Mouse (Mus musculus) forebrain, embryonic 16.5 days (tissue): ENCODE data around the gene Gm10837. TPM values are rescaled to one million over a fixed set of nuclear protein-coding genes. Genes with fewer than 3 reads are reported as not detected.
"Not testable (repeated sequence)": the region's sequence is repeated elsewhere in the genome, so short reads cannot be mapped to it uniquely, and the experiment has no call there.

Source experiments
- ATAC-seq: fragments of 200-750 bp; cut with Nextera tagmentation; 2 replicates; pipeline ENCODE4 v1.8.0; 2017; ENCODE audit warnings: mild to moderate bottlenecking, moderate library complexity
- H3K27ac ChIP-seq: fragments of 300-500 bp; sonication (generic); 2 replicates; pipeline ENCODE4 v1.5.1; 2014; ENCODE audit warnings: low read length, control low read depth
- H3K27me3 ChIP-seq: fragments of 300-500 bp; sonication (generic); replicated peaks from 2 replicates; pipeline ENCODE4 v1.6.1; 2014; ENCODE audit warnings: low read length; ENCODE audit not compliant: control insufficient read depth, insufficient read depth
- H3K36me3 ChIP-seq: fragments of 300-500 bp; sonication (generic); 2 replicates; pipeline ENCODE4 v1.6.1; 2014; ENCODE audit not compliant: control insufficient read depth, insufficient read depth
- H3K4me1 ChIP-seq: fragments of 300-500 bp; sonication (generic); replicated peaks from 2 replicates; pipeline ENCODE4 v1.6.1; 2014; ENCODE audit warnings: low read length; ENCODE audit not compliant: control insufficient read depth, insufficient read depth
- H3K4me2 ChIP-seq: fragments of 300-500 bp; sonication (generic); 2 replicates; pipeline ENCODE4 v1.6.1; 2014; ENCODE audit warnings: mild to moderate bottlenecking, low read length, control low read depth
- H3K4me3 ChIP-seq: fragments of 300-500 bp; sonication (generic); replicated peaks from 2 replicates; pipeline ENCODE4 v1.5.1; 2014; ENCODE audit warnings: mild to moderate bottlenecking, low read length, control low read depth
- H3K9ac ChIP-seq: fragments of 300-500 bp; sonication (generic); replicated peaks from 2 replicates; pipeline ENCODE4 v1.6.1; 2014; ENCODE audit warnings: low read depth, low read length, control low read depth
- H3K9me3 ChIP-seq: fragments of 300-500 bp; sonication (generic); 2 replicates; pipeline ENCODE4 v1.6.1; 2016; ENCODE audit warnings: low read length; ENCODE audit not compliant: control insufficient read depth
- WGBS: fragments of 180-500 bp; shearing (Covaris S2); extraction: QIAGEN DNeasy Blood & Tissue Kit; methylation state at CpG from one replicate; pipeline ENCODE4 v1.1.7; 2014; 5-methylcytosine and 5-hydroxymethylcytosine counted together
- polyA plus RNA-seq: library from polyadenylated mRNA; unstranded; fragments of >200 nt; fragmentation: Nextera tagmentation; extraction: Ambion mirVana; gene quantifications from 2 replicates; pipeline ENCODE4 v1.2.1, GENCODE M21; 2015

Gene Gm10837
- polyA plus RNA-seq, 1 experiment from 2014 or later, result 0.41 TPM

DNA sequence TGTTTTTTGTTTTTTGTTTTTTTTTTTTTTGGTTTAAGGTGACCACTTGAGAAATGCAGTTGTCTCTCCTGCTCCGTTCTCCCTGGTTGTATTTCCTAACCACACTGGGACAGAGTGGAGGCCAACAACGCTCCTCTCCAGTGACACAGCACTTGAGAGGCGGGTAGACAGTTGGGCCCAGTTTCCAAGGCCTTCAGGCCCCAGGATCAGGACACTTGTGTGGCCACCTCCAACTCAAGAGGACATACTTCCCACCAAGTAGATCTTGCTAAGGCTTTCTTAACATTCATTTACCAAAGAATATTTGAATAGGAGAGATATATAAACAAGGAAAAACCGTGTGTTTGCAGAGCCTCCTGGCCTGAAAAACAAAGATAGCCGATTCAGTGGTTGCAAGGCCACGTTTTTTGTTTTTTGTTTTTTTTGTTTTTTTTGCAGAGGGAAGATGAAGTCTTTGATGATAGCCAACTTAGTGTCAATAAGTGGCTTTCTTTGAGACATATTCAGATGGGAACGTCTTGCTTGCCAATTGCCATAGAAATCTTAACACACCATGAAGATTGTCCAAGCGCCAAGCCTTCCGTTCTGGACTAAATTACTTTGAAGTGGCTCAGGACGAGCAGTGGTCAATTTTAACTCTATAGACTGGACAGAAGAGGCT is 35.4 kb upstream of the Gm10837 start:
- Histone ChIP-seq H3K9ac (no peak overlapping the region), H3K4me2 (no peak overlapping the region), H3K4me1 (peaks cover 31% of the 10 kb centered on the region), H3K27ac (no peak overlapping the region; the same call in 1 of the 2 replicates), H3K36me3 (no peaks in the 10 kb centered on the region), H3K27me3 (peaks cover 25% of the 10 kb centered on the region), H3K4me3 (no peak overlapping the region), H3K9me3 (no peaks in the 10 kb centered on the region)
- 28% methylated on average over 10 of the region's 10 CpGs for WGBS
- ATAC-seq, result no peak

- H3K27ac ChIP-seq, result no peak overlapping the region; the same call in 1 of the 2 replicates
- no peak overlapping the region for H3K4me2 ChIP-seq
- 16% methylated on average over 4 of the region's 4 CpGs for WGBS
Observed at GRCm38 (mm10) chr14:122455562-122455958, 34.8 kb upstream of the Gm10837 start.

GRCm38 (mm10) chr14:122459332-122459731 is 31.1 kb upstream of the Gm10837 start:
- not testable (repeated sequence) for H3K4me2 ChIP-seq, ATAC-seq, H3K36me3 ChIP-seq, H3K9ac ChIP-seq, H3K4me3 ChIP-seq, H3K9me3 ChIP-seq, H3K27ac ChIP-seq
- 47% methylated on average over 6 of the region's 12 CpGs for WGBS
- Histone ChIP-seq H3K4me1 (peaks cover 11% of the 10 kb centered on the region), H3K27me3 (peaks cover 26% of the 10 kb centered on the region)

More at GRCm38 (mm10) chr14:122455562-122455958, 34.8 kb upstream of the Gm10837 start:
- Histone ChIP-seq H3K4me3 (no peak overlapping the region), H3K27me3 (peaks cover 25% of the 10 kb centered on the region), H3K9ac (no peak overlapping the region), H3K9me3 (no peaks in the 10 kb centered on the region), H3K36me3 (no peaks in the 10 kb centered on the region), H3K4me1 (peaks cover 26% of the 10 kb centered on the region)
- ATAC-seq, result no peak

GRCm38 (mm10) chr14:122459776-122460175 is 30.6 kb upstream of the Gm10837 start:
- no peak overlapping the region for H3K9ac ChIP-seq

DNA sequence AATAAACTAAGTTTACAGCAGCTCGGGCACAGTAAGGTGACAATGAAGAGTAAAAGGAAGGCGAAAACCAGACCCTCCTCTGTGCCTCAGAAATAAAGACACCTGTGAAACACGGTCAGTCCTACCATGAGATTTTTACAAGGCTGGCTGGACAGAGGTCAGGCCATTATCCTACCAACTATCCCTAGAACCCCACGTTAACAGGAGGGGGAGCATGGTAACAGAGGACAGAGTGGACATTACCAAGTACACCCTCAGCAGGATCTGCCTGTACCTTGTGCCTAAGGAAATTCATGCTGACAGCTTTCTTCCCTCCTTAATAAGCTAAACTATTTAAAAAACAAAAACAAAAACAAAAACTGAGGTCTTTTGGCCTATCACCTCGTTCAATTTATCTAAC is 30.2 kb upstream of the Gm10837 start:
- no peak overlapping the region for H3K9ac ChIP-seq
- H3K27me3 ChIP-seq, result peaks cover 22% of the 10 kb centered on the region
- H3K4me1 ChIP-seq, result peaks cover 20% of the 10 kb centered on the region
- ATAC-seq, result no peak
- no peaks in the 10 kb centered on the region for H3K36me3 ChIP-seq
- H3K27ac ChIP-seq, result no peak overlapping the region
- peak overlapping the region; percentile 37 for H3K4me2 ChIP-seq
- H3K9me3 ChIP-seq, result no peaks in the 10 kb centered on the region
- 41% methylated on average over 5 of the region's 5 CpGs for WGBS
- H3K4me3 ChIP-seq, result peak overlapping the region; percentile 11

More at GRCm38 (mm10) chr14:122459776-122460175, 30.6 kb upstream of the Gm10837 start:
- WGBS, result 81% methylated on average over 1 of the region's 1 CpGs
- no peak overlapping the region for H3K27ac ChIP-seq
- H3K36me3 ChIP-seq, result no peaks in the 10 kb centered on the region
- H3K27me3 ChIP-seq, result peaks cover 23% of the 10 kb centered on the region
- H3K9me3 ChIP-seq, result no peaks in the 10 kb centered on the region
- peak overlapping the region; percentile 11; the same call in 1 of the 2 replicates for H3K4me3 ChIP-seq
- peaks cover 15% of the 10 kb centered on the region for H3K4me1 ChIP-seq
- peak overlapping the region; percentile 37 for H3K4me2 ChIP-seq
- ATAC-seq, result no peak

GRCm38 (mm10) chr14:122461500-122461899 is 28.9 kb upstream of the Gm10837 start:
- no peaks in the 10 kb centered on the region for H3K9me3 ChIP-seq
- H3K27ac ChIP-seq, result peak overlapping the region; percentile 16; the same call in 1 of the 2 replicates
- no peak overlapping the region; the same call in 1 of the 2 replicates for H3K9ac ChIP-seq
- no peaks in the 10 kb centered on the region for H3K36me3 ChIP-seq
- peaks cover 21% of the 10 kb centered on the region for H3K27me3 ChIP-seq
- whole genome bisulfite sequencing, result 20% methylated on average over 3 of the region's 3 CpGs
- peak overlapping the region; percentile 56 for H3K4me3 ChIP-seq
- ATAC-seq, result no peak
- H3K4me2 ChIP-seq, result peak overlapping the region; percentile 79
- peaks cover 21% of the 10 kb centered on the region for H3K4me1 ChIP-seq

- ATAC-seq, result no peak
- Histone ChIP-seq H3K9ac (no peak overlapping the region; the same call in 1 of the 2 replicates), H3K27me3 (peaks cover 26% of the 10 kb centered on the region), H3K36me3 (no peaks in the 10 kb centered on the region), H3K4me3 (peak overlapping the region; percentile 56), H3K9me3 (no peaks in the 10 kb centered on the region), H3K27ac (peak overlapping the region; percentile 16; the same call in 1 of the 2 replicates), H3K4me2 (peak overlapping the region; percentile 79), H3K4me1 (peaks cover 21% of the 10 kb centered on the region)
- WGBS, result 9% methylated on average over 9 of the region's 9 CpGs
Observed at GRCm38 (mm10) chr14:122461966-122462365, 28.4 kb upstream of the Gm10837 start.

GRCm38 (mm10) chr14:122462689-122463079 is 27.7 kb upstream of the Gm10837 start:
- Histone ChIP-seq H3K4me2 (peak overlapping the region; percentile 79), H3K27ac (no peak overlapping the region), H3K4me3 (peak overlapping the region; percentile 56), H3K9me3 (no peaks in the 10 kb centered on the region), H3K9ac (peak overlapping the region; percentile 62), H3K27me3 (peaks cover 31% of the 10 kb centered on the region), H3K36me3 (no peaks in the 10 kb centered on the region), H3K4me1 (peaks cover 21% of the 10 kb centered on the region)
- WGBS, result 14% methylated on average over 17 of the region's 17 CpGs
- no peak for ATAC-seq

DNA sequence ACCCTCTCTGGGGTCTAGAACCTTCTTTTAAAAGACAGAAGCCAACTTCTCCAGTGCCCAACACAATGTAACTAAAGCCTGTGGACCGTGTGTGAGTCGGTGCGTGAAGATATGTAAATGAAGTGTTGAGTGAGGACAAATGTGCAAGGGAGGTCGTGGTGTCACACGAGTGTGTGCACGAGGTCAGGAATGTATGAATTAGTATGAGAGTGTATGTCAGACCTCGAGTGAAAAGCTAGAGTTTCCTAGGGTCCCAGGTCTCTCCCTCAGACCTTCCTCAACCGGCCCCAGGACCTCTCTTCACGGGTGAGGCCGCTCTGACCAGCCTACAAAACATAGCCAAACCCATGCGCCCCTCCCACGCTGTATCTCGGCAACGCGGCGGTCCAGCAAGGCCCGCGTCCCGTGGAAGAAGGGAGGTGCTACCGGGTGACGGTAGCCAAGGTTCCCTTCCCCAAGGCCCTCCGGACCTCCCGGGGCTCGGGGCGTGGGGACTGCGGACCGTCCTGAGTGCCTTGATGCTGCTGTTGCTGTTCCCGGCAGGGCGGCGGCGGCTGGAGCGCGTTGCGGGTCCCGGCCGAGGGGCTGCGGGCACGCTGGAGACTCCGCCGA is 27.2 kb upstream of the Gm10837 start:
- H3K27me3 ChIP-seq, result peaks cover 35% of the 10 kb centered on the region
- no peak for ATAC-seq
- WGBS, result under 1% methylated on average over 40 of the region's 40 CpGs

More for the DNA sequence above, 27.2 kb upstream of the Gm10837 start:
- H3K9ac ChIP-seq, result peak overlapping the region; percentile 62
- no peaks in the 10 kb centered on the region for H3K9me3 ChIP-seq
- peak overlapping the region; percentile 79 for H3K4me2 ChIP-seq
- peak overlapping the region; percentile 92 for H3K27ac ChIP-seq
- H3K36me3 ChIP-seq, result no peaks in the 10 kb centered on the region
- peak overlapping the region; percentile 56 for H3K4me3 ChIP-seq
- H3K4me1 ChIP-seq, result peaks cover 21% of the 10 kb centered on the region
